Mouse (Mus musculus) kidney, adult 2 months (tissue): Measurements from ENCODE around the gene Zfp982.

Experiments used
- CTCF ChIP-seq: fragments of 200-500 bp; conservative IDR thresholded peaks from 2 replicates; pipeline ENCODE4 v1.5.1; 2011; ENCODE audit warnings: low read depth, mild to moderate bottlenecking, control low read depth, low read length, moderate library complexity, mixed read lengths; ENCODE audit not compliant: insufficient read depth, insufficient read length
- POLR2A ChIP-seq: fragments of 200-500 bp; IDR thresholded peaks from one replicate; pipeline ENCODE4 v1.6.1; 2011; ENCODE audit warnings: low read depth, low read length, control low read depth

GRCm38 (mm10) chr4:147518981-147519380 is 26.8 kb downstream of the Zfp982 start:
- TF ChIP-seq CTCF, result no peak
- TF ChIP-seq POLR2A, result no peak
